17 mouse cellular contexts compared by ENCODE assay signal in the genomic region with DNA sequence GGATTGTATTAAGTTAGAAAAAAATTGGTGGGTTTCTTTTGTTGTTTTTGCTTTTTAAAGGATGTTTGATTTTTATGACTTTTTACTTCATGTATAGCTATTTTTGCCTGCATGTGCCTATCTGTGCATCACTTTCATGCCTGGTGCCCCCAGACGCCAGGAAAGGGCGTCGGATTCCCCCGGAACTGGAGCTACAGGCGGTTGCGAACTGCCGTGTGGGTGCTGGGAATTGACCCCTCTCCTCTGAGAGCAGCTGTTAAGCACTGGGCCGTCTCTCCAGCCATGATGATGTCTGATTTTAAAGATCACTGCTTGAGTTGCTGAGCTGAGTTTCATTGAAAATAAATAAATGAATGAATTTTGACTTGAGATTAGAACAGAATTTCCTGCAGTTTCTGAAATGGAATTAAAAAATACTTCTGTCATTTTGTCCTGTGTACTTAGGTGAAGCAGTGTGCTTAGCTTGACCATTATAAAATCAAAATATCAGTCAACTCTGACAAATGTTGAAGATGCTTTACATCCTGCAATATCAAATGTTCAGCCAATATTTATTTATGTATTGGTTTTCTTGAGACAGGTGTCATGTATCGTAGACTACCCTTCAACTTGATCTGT. TPM values are rescaled to one million over a fixed set of nuclear protein-coding genes. Genes with fewer than 3 reads are reported as not detected.
DNase-seq lines count a peak whose midpoint lies in the region; ATAC-seq and TF ChIP-seq lines count a peak whose summit lies in the region.
"Had no signal": no experiment of that assay in that cellular context is flagged by ENCODE, and none has a peak within 500 bp of the region (broad histone marks: within the 10 kb centered on the region; RNA-seq: fewer than 3 reads in every experiment).

TSS of gene Gm11037 (plus strand) at position 568 of the 618 bp plus-strand sequence.

- no peak within 1 kb of the TSS for H3K9ac ChIP-seq in midbrain, embryonic 11.5 days (ENCODE audit: low read length)
- no peak within 1 kb of the TSS for H3K9ac ChIP-seq in midbrain, postnatal 0 days (replicated peaks; ENCODE audit: low read length, poor library complexity, severe bottlenecking)
- H3K9ac ChIP-seq in heart, embryonic 14.5 days (ENCODE audit: low read length): no peak within 1 kb of the TSS
- no peak within 1 kb of the TSS for H3K9ac ChIP-seq in liver, embryonic 14.5 days (replicated peaks)
- H3K9ac ChIP-seq: forebrain, embryonic 13.5 days had no signal

- no peaks in the 10 kb centered on the region for H3K36me3 ChIP-seq in midbrain, embryonic 11.5 days (ENCODE audit: control insufficient read depth, insufficient read depth, low read length)
- no peaks in the 10 kb centered on the region for H3K36me3 ChIP-seq in midbrain, postnatal 0 days (ENCODE audit: insufficient read depth, low read length)
- H3K36me3 ChIP-seq in heart, embryonic 14.5 days (ENCODE audit: control insufficient read depth, insufficient read depth, low read length): peaks cover 5% of the 10 kb centered on the region; the same call in 1 of the 2 replicates
- H3K36me3 ChIP-seq in liver, embryonic 14.5 days (replicated peaks; ENCODE audit: control insufficient read depth, insufficient read depth, low read depth): no peaks in the 10 kb centered on the region

- TF ChIP-seq EP300 in liver, embryonic 14.5 days (IDR thresholded peaks at IDR 0.05; ENCODE audit: low read depth): no peak

- no peak within 1 kb of the TSS for H3K27ac ChIP-seq in midbrain, embryonic 11.5 days (ENCODE audit: low read depth, low read length)
- no peak within 1 kb of the TSS for H3K27ac ChIP-seq in midbrain, postnatal 0 days (ENCODE audit: low read depth, low read length)
- H3K27ac ChIP-seq in heart, embryonic 14.5 days (replicated peaks in 1 of 2; ENCODE audit: control insufficient read depth in 1 of 2, insufficient read depth in 1 of 2, low read depth in 2 of 2, low read length in 2 of 2): peak within 1 kb of the TSS; percentile 47 to 54
- peak within 1 kb of the TSS; percentile 97 for H3K27ac ChIP-seq in liver, embryonic 14.5 days
- H3K27ac ChIP-seq: forebrain, embryonic 13.5 days had no signal

- no peaks in the 10 kb centered on the region for H3K9me3 ChIP-seq in midbrain, embryonic 11.5 days (ENCODE audit: control insufficient read depth, low read length)
- H3K9me3 ChIP-seq in midbrain, postnatal 0 days (ENCODE audit: low read length): no peaks in the 10 kb centered on the region
- H3K9me3 ChIP-seq in heart, embryonic 14.5 days (ENCODE audit: control insufficient read depth, low read length): no peaks in the 10 kb centered on the region
- H3K9me3 ChIP-seq in liver, embryonic 14.5 days (ENCODE audit: control insufficient read depth, low read length): no peaks in the 10 kb centered on the region
- H3K9me3 ChIP-seq: forebrain, embryonic 13.5 days had no signal

- no peak within 1 kb of the TSS for H3K4me2 ChIP-seq in midbrain, embryonic 11.5 days
- no peak within 1 kb of the TSS for H3K4me2 ChIP-seq in midbrain, postnatal 0 days (ENCODE audit: low read depth, low read length, poor library complexity, severe bottlenecking)
- no peak within 1 kb of the TSS for H3K4me2 ChIP-seq in heart, embryonic 14.5 days (ENCODE audit: low read length)
- no peak within 1 kb of the TSS for H3K4me2 ChIP-seq in liver, embryonic 14.5 days (ENCODE audit: low read depth)
- H3K4me2 ChIP-seq: forebrain, embryonic 13.5 days had no signal

- 89% methylated on average over 9 of the region's 9 CpGs for WGBS in midbrain, embryonic 11.5 days
- WGBS in midbrain, postnatal 0 days: 87% methylated on average over 9 of the region's 9 CpGs
- 86% methylated on average over 9 of the region's 9 CpGs for WGBS in heart, embryonic 14.5 days
- WGBS in liver, embryonic 14.5 days (ENCODE audit: insufficient replicate concordance): 80% methylated on average over 9 of the region's 9 CpGs

- DNase-seq in kidney, adult 18-20 months: peak; percentile 1
- DNase-seq in kidney, postnatal 25 days: no peak
- peak; percentile 53 for DNase-seq in midbrain, embryonic 11.5 days (ENCODE audit: low spot score, missing footprints)
- DNase-seq in midbrain, postnatal 0 days (ENCODE audit: low spot score): no peak
- no peak for DNase-seq in liver, embryonic 14.5 days (ENCODE audit: low read depth in 3 of 3, low spot score in 3 of 3)
- DNase-seq in left cerebral cortex, postnatal 25 days (ENCODE audit: low spot score in 2 of 2): no peak
- DNase-seq in left cerebral cortex, adult 18-20 months (ENCODE audit: low spot score in 2 of 2): no peak
- DNase-seq: cerebellum, adult 2 months; gastrocnemius, postnatal 36 days; lung, postnatal 14 days; thymus, postnatal 4 days had no signal

- no peak within 1 kb of the TSS for H3K4me3 ChIP-seq in midbrain, embryonic 11.5 days (ENCODE audit: low read depth, low read length)
- no peak within 1 kb of the TSS for H3K4me3 ChIP-seq in midbrain, postnatal 0 days (ENCODE audit: low read depth, low read length)
- no peak within 1 kb of the TSS for H3K4me3 ChIP-seq in heart, embryonic 14.5 days (ENCODE audit: control insufficient read depth in 1 of 2, insufficient read depth in 1 of 2, low read depth in 1 of 2, low read length in 2 of 2)
- no peak within 1 kb of the TSS for H3K4me3 ChIP-seq in liver, embryonic 14.5 days (ENCODE audit: insufficient read depth in 1 of 2, low read depth in 2 of 2, low read length in 2 of 2)
- H3K4me3 ChIP-seq: forebrain, embryonic 13.5 days had no signal

- ATAC-seq in midbrain, embryonic 11.5 days (ENCODE audit: low FRiP score): no peak
- ATAC-seq in midbrain, postnatal 0 days (ENCODE audit: low FRiP score): no peak
- no peak for ATAC-seq in heart, embryonic 14.5 days (ENCODE audit: insufficient number of reproducible peaks, insufficient read depth, low FRiP score, low read depth)
- ATAC-seq in liver, embryonic 14.5 days (ENCODE audit: insufficient read depth): no peak
- ATAC-seq: forebrain, embryonic 13.5 days; hindbrain, postnatal 0 days had no signal

- intact Hi-C loops in left cerebral cortex, postnatal 25 days (cut with DNase I): no loop called here

- no peaks in the 10 kb centered on the region for H3K27me3 ChIP-seq in midbrain, embryonic 11.5 days (ENCODE audit: control insufficient read depth, insufficient read depth, low read length)
- no peaks in the 10 kb centered on the region for H3K27me3 ChIP-seq in midbrain, postnatal 0 days (ENCODE audit: insufficient read depth, low read length)
- no peaks in the 10 kb centered on the region for H3K27me3 ChIP-seq in heart, embryonic 14.5 days (ENCODE audit: control insufficient read depth, insufficient read depth, low read length)
- H3K27me3 ChIP-seq in liver, embryonic 14.5 days (ENCODE audit: control insufficient read depth, insufficient read depth, low read length): no peaks in the 10 kb centered on the region
- H3K27me3 ChIP-seq: forebrain, embryonic 13.5 days had no signal

- TF ChIP-seq CTCF in midbrain, postnatal 0 days (IDR thresholded peaks at IDR 0.05): no peak
- no peak for TF ChIP-seq CTCF in liver, embryonic 14.5 days (IDR thresholded peaks at IDR 0.05; ENCODE audit: low read depth)

- no peaks in the 10 kb centered on the region; the same call in 1 of the 2 replicates for H3K4me1 ChIP-seq in midbrain, embryonic 11.5 days (ENCODE audit: control insufficient read depth, insufficient read depth, low read length)
- no peaks in the 10 kb centered on the region for H3K4me1 ChIP-seq in midbrain, postnatal 0 days (ENCODE audit: insufficient read depth, low read length)
- H3K4me1 ChIP-seq in heart, embryonic 14.5 days (ENCODE audit: control insufficient read depth in 2 of 2, insufficient read depth in 2 of 2, low read length in 2 of 2): peaks cover 25 to 28% of the 10 kb centered on the region in 2 experiments
- H3K4me1 ChIP-seq in liver, embryonic 14.5 days (replicated peaks; ENCODE audit: control insufficient read depth in 2 of 2, insufficient read depth in 2 of 2, low read length in 1 of 2): peaks cover 62 to 68% of the 10 kb centered on the region in 2 experiments
- H3K4me1 ChIP-seq: forebrain, embryonic 13.5 days had no signal

RNA-seq across cellular contexts. Expression of gene Gm11037, which starts in this region (rescaled TPM):
- polyA plus RNA-seq in midbrain, embryonic 11.5 days (2014; fragmentation: Nextera tagmentation; extraction: Ambion mirVana): not detected in 2 replicates
- not detected in 2 replicates for total RNA-seq in midbrain, postnatal 0 days (2014; rRNA removed)
- polyA plus RNA-seq in midbrain, postnatal 0 days (2015; fragmentation: Nextera tagmentation; extraction: Ambion mirVana): not detected in 2 replicates
- polyA plus RNA-seq in heart, embryonic 14.5 days (2014; fragmentation: Nextera tagmentation; extraction: Ambion mirVana): not detected in 2 replicates
- polyA plus RNA-seq in liver, embryonic 14.5 days (2012; rRNA removed): not detected in 2 replicates
- polyA plus RNA-seq in liver, embryonic 14.5 days (2014; fragmentation: Nextera tagmentation; extraction: Ambion mirVana): not detected in 2 replicates
- not detected for total RNA-seq in left cerebral cortex, postnatal 25 days (2021)
- not detected for total RNA-seq in left cerebral cortex, adult 18-20 months (2021)
- total RNA-seq: adrenal gland, postnatal 4 days; CH12.LX; gastrocnemius, postnatal 36 days; hindbrain, postnatal 0 days; layer of hippocampus, postnatal 25 days had no signal
- polyA plus RNA-seq: cerebellum, adult 2 months; forebrain, embryonic 13.5 days; hindbrain, postnatal 0 days had no signal

Comparison
In these comparisons a context has a peak if more than half of its experiments do, and no peak if none do; other contexts are left out.
1. Peak in DNase-seq in midbrain, embryonic 11.5 days; RNA of the gene not detected or under 1 TPM.
2. H3K27ac ChIP-seq: peak in heart, embryonic 14.5 days (2 of 2) and liver, embryonic 14.5 days (single experiment); none in midbrain, embryonic 11.5 days (single experiment) and midbrain, postnatal 0 days (single experiment).